Mouse (Mus musculus): ENCODE measurements around the gene Rap2a. TPM values are rescaled to one million over a fixed set of nuclear protein-coding genes. Genes with fewer than 3 reads are reported as not detected.

Gene Rap2a
- polyA plus RNA-seq, 1 experiment from 2014 or later = 48.4 TPM

DNA sequence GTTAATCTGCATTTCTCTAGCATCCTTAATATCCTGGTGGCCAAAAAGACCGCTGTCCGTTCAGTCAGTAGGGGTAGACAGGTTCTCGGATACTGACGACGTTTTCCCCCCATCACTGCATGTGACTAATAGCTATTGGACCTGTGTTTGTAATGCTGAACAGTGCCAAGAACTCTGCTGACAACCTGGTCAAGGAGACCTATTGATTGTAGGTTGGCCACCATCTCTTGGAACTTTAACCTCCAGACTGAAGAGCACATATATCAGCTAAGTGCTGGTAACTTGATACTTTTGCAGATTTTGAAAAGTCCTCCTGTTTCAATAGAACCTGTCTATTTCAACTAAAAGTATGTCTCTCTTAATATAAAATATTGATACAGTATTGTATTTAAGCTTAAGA lies 22.5 kb downstream of the Rap2a start:
- H3K4me2 ChIP-seq (replicated peaks; ENCODE audit: low read depth, low read length) = no peak overlapping the region
- no peak overlapping the region for H3K9ac ChIP-seq (replicated peaks; ENCODE audit: low read depth)
- H3K4me1 ChIP-seq (ENCODE audit: insufficient read depth, low read depth, low read length) = peaks cover 19% of the 10 kb centered on the region; the same call in 1 of the 2 replicates
- DNase-seq (ENCODE audit: low spot score) (no peak), ATAC-seq (no peak)
- H3K36me3 ChIP-seq (ENCODE audit: insufficient read depth, low read length) = 0 out of 2 replicates have a peak, but pooled peaks cover 8% of the 10 kb centered on the region
- H3K27me3 ChIP-seq (replicated peaks; ENCODE audit: insufficient read depth, low read length) = no peaks in the 10 kb centered on the region
- no peak overlapping the region for H3K4me3 ChIP-seq (ENCODE audit: low read depth, low read length)
- 91% methylated on average over 5 of the region's 5 CpGs for WGBS
- no peak for TF ChIP-seq EP300 (IDR thresholded peaks at IDR 0.05)
- TF ChIP-seq CTCF (IDR thresholded peaks at IDR 0.05) = no peak
- H3K9me3 ChIP-seq (ENCODE audit: low read length) = no peaks in the 10 kb centered on the region
- H3K27ac ChIP-seq (ENCODE audit: low read length) = no peak overlapping the region

DNA sequence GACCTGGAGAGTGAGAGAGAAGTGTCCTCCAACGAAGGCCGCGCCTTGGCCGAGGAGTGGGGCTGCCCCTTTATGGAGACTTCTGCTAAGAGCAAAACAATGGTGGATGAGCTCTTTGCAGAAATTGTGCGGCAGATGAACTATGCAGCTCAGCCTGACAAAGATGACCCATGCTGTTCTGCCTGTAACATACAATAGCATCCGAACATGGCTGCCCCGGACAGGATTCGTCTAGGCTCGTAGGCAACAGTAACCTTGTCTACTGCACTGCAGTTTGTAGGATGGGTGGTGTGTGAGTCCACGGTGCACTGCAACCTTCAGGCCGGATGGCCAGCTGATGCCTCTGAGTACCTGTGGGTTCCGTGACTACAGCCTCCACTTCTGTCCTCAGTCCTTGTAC lies 25.4 kb downstream of the Rap2a start:
- no peaks in the 10 kb centered on the region for H3K27me3 ChIP-seq (replicated peaks; ENCODE audit: insufficient read depth, low read length)
- no peak overlapping the region for H3K9ac ChIP-seq (replicated peaks; ENCODE audit: low read depth)
- H3K36me3 ChIP-seq (ENCODE audit: insufficient read depth, low read length) = 0 out of 2 replicates have a peak, but pooled peaks cover 8% of the 10 kb centered on the region
- WGBS = 85% methylated on average over 12 of the region's 12 CpGs
- H3K27ac ChIP-seq (ENCODE audit: low read length) = no peak overlapping the region; the same call in 1 of the 2 replicates
- TF ChIP-seq CTCF (IDR thresholded peaks at IDR 0.05) = no peak
- no peak overlapping the region for H3K4me3 ChIP-seq (ENCODE audit: low read depth, low read length)
- H3K4me1 ChIP-seq (ENCODE audit: insufficient read depth, low read depth, low read length) = 0 out of 2 replicates have a peak, but pooled peaks cover 5% of the 10 kb centered on the region
- no peaks in the 10 kb centered on the region for H3K9me3 ChIP-seq (ENCODE audit: low read length)
- ATAC-seq (no peak), DNase-seq (ENCODE audit: low spot score) (no peak)
- H3K4me2 ChIP-seq (replicated peaks; ENCODE audit: low read depth, low read length) = no peak overlapping the region

DNA sequence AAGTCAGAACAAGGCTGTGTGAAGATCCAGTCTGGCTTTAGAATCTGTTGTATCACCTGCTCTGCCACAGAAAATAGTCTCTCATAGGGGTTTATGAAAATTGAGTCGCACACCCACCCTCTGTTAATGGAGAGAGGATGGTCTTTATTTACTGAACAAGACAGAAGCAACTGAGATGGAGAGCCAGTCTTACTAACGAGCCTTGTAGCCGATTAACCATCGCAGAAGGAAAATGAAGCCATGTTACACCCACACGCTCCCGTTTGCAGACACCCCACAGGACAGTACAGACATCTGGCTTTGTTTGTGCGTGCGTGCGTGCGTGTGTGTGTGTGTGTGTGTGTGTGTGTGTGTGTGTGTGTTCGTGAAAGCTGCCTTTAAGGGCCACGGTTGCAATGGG lies 26.2 kb downstream of the Rap2a start:
- no peaks in the 10 kb centered on the region for H3K27me3 ChIP-seq (replicated peaks; ENCODE audit: insufficient read depth, low read length)
- H3K9me3 ChIP-seq (ENCODE audit: low read length) = no peaks in the 10 kb centered on the region
- H3K4me3 ChIP-seq (ENCODE audit: low read depth, low read length) = no peak overlapping the region
- TF ChIP-seq EP300 (IDR thresholded peaks at IDR 0.05) (no peak), CTCF (IDR thresholded peaks at IDR 0.05) (no peak)
- 0 out of 2 replicates have a peak, but pooled peaks cover 4% of the 10 kb centered on the region for H3K4me1 ChIP-seq (ENCODE audit: insufficient read depth, low read depth, low read length)
- 85% methylated on average over 12 of the region's 12 CpGs for WGBS
- H3K27ac ChIP-seq (ENCODE audit: low read length) = no peak overlapping the region
- H3K9ac ChIP-seq (replicated peaks; ENCODE audit: low read depth) = no peak overlapping the region
- no peak for ATAC-seq
- no peak overlapping the region for H3K4me2 ChIP-seq (replicated peaks; ENCODE audit: low read depth, low read length)
- no peak for DNase-seq (ENCODE audit: low spot score)
- 0 out of 2 replicates have a peak, but pooled peaks cover 5% of the 10 kb centered on the region for H3K36me3 ChIP-seq (ENCODE audit: insufficient read depth, low read length)

DNA sequence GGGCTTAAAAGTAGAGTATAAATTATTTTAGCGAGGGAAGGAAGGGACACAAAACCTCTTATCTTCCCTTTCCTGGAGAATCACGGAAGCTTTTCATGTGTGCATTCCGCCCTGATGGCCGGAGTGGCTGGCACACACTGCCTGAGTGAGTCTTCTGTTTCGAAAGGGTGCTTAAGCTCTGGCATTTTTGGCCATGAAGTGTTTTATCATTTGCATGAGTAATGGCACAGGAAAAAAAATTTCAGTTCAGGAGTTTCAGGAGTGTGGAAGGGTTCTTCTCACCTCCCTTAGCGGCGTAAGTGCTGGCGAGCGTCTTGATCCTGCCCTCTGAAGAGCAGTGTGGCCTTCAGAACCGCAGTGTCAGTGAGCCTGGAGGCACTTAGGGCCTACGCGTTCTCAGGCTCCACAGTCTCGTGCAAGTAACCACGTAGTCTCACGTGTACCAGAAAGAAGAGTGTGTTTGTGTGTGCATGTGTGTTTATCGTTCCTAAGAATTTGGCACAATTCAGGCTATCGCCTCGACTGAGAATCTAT lies 26.8 kb downstream of the Rap2a start:
- peak; percentile 86 for ATAC-seq
- no peaks in the 10 kb centered on the region for H3K4me1 ChIP-seq (ENCODE audit: insufficient read depth, low read depth, low read length)
- 0 out of 2 replicates have a peak overlapping the region, but pooled peaks have one; percentile 4 for H3K27ac ChIP-seq (ENCODE audit: low read length)
- DNase-seq (ENCODE audit: low spot score) = peak; percentile 85
- H3K9me3 ChIP-seq (ENCODE audit: low read length) = no peaks in the 10 kb centered on the region
- H3K4me3 ChIP-seq (ENCODE audit: low read depth, low read length) = no peak overlapping the region
- no peaks in the 10 kb centered on the region for H3K27me3 ChIP-seq (replicated peaks; ENCODE audit: insufficient read depth, low read length)
- no peak overlapping the region for H3K4me2 ChIP-seq (replicated peaks; ENCODE audit: low read depth, low read length)
- TF ChIP-seq CTCF (IDR thresholded peaks at IDR 0.05) (no peak), EP300 (IDR thresholded peaks at IDR 0.05) (peak; percentile 80)
- no peak overlapping the region for H3K9ac ChIP-seq (replicated peaks; ENCODE audit: low read depth)
- 0 out of 2 replicates have a peak, but pooled peaks cover 3% of the 10 kb centered on the region for H3K36me3 ChIP-seq (ENCODE audit: insufficient read depth, low read length)
- 71% methylated on average over 18 of the region's 18 CpGs for WGBS

DNA sequence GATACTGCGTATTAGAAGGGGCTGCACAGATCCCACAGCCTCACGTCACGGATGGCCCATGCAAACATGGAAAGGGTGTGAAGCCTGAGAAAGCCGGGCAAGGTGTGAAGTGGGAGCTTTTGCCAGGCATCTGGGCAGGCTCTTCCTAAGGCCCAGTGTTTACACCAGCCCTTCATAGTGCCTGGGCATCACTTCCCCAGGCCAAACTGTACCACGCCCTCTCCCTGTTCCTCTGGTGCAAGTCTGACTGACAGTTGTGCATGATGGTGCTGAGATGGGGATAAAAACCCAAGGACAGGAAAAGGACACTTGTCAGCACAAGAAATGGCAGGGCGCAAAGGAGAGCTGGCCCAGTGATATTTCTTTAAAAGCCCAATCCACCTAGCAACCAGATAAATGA lies 27.7 kb downstream of the Rap2a start:
- TF ChIP-seq EP300 (IDR thresholded peaks at IDR 0.05) (no peak), CTCF (IDR thresholded peaks at IDR 0.05) (no peak)
- 0 out of 2 replicates have a peak, but pooled peaks have one; percentile 11 for ATAC-seq
- no peaks in the 10 kb centered on the region for H3K27me3 ChIP-seq (replicated peaks; ENCODE audit: insufficient read depth, low read length)

DNA sequence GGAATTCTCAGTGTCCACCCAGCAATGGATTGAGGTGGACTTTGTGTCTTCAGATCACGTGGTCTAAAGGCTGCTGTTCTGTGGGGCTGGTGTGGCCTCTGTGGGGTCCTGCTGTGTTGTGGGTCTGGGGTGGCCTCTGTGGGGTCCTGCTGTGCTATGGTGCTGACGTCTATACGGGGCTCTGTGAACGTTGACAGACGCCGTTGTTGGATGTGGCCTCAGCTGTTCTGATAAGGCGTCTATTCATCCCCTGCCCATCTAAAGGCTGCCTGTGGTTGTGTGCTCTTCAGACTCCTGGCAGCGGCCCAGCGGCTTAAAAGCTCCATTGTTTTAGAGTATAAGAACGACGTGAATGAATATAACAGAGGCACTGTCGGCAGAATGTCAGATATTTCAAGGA lies 29.3 kb downstream of the Rap2a start:
- 0 out of 2 replicates have a peak overlapping the region, but pooled peaks have one; percentile 5 for H3K9ac ChIP-seq (replicated peaks; ENCODE audit: low read depth)
- no peaks in the 10 kb centered on the region for H3K9me3 ChIP-seq (ENCODE audit: low read length)
- TF ChIP-seq CTCF (IDR thresholded peaks at IDR 0.05) = no peak
- no peak for TF ChIP-seq EP300 (IDR thresholded peaks at IDR 0.05)
- H3K4me2 ChIP-seq (replicated peaks; ENCODE audit: low read depth, low read length) = no peak overlapping the region
- no peaks in the 10 kb centered on the region for H3K4me1 ChIP-seq (ENCODE audit: insufficient read depth, low read depth, low read length)
- 30% methylated on average over 12 of the region's 12 CpGs for WGBS
- H3K36me3 ChIP-seq (ENCODE audit: insufficient read depth, low read length) = no peaks in the 10 kb centered on the region
- H3K4me3 ChIP-seq (ENCODE audit: low read depth, low read length) = no peak overlapping the region
- H3K27ac ChIP-seq (ENCODE audit: low read length) = no peak overlapping the region
- ATAC-seq = no peak
- no peak for DNase-seq (ENCODE audit: low spot score)
- no peaks in the 10 kb centered on the region for H3K27me3 ChIP-seq (replicated peaks; ENCODE audit: insufficient read depth, low read length)

More for the DNA sequence above, 27.7 kb downstream of the Rap2a start:
- H3K27ac ChIP-seq (ENCODE audit: low read length) = no peak overlapping the region
- H3K9ac ChIP-seq (replicated peaks; ENCODE audit: low read depth) = no peak overlapping the region
- H3K36me3 ChIP-seq (ENCODE audit: insufficient read depth, low read length) = 0 out of 2 replicates have a peak, but pooled peaks cover 3% of the 10 kb centered on the region
- WGBS = 76% methylated on average over 6 of the region's 6 CpGs
- no peaks in the 10 kb centered on the region for H3K4me1 ChIP-seq (ENCODE audit: insufficient read depth, low read depth, low read length)
- no peak overlapping the region for H3K4me2 ChIP-seq (replicated peaks; ENCODE audit: low read depth, low read length)
- no peaks in the 10 kb centered on the region for H3K9me3 ChIP-seq (ENCODE audit: low read length)
- no peak overlapping the region for H3K4me3 ChIP-seq (ENCODE audit: low read depth, low read length)
- no peak for DNase-seq (ENCODE audit: low spot score)
